Mouse (Mus musculus) left cerebral cortex, postnatal 4 days (tissue): ENCODE results near the gene Vwa1. TPM values are rescaled to one million over a fixed set of nuclear protein-coding genes. Genes with fewer than 3 reads are reported as not detected.

ENCODE experiments used
- DNase-seq: peaks from one replicate; pipeline ENCODE4 v3.0.0-alpha.2; 2022
- intact Hi-C: fragments of 180-260 bp; cut with DNase I; formaldehyde crosslinking; loops from one replicate; pipeline ENCODE4 v1.15.1; 2025
- total RNA-seq, 2 experiments: library from RNA; stranded (reverse); gene quantifications; 2 replicates each; pipeline ENCODE4 v1.2.3; 2021

The Vwa1 gene
- total RNA-seq, 2 experiments from 2014 or later: 15.6 to 16.4 TPM

DNA sequence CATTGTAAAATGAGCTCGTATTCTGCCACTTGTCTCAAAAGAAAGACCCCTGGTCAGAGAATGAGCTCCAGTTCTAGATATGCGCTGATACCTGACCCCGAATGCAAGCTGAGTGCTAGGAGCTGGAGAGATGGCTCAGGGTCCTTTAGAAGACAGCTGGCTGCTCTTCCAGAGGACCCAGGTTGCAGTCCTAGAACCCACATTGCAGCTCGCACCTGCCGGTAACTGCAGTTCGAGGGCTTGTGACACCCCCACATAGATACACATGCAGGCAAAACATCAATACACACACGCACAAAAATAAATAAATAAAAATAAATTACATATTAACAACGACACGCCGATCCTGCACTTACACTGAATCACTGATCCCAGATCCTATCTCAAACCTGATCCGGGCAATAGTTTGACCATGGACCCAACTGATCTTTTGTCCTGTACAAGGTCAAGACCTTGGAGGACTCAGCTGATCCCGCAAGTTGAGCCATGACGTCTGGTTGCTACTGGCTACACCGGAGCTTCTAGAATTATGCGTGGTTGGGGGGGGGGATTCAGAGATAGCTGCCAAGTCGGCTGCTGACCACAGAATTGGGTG is 9.1 kb upstream of the Vwa1 start:
- no peak for DNase-seq
- intact Hi-C loops: no loop called here

DNA sequence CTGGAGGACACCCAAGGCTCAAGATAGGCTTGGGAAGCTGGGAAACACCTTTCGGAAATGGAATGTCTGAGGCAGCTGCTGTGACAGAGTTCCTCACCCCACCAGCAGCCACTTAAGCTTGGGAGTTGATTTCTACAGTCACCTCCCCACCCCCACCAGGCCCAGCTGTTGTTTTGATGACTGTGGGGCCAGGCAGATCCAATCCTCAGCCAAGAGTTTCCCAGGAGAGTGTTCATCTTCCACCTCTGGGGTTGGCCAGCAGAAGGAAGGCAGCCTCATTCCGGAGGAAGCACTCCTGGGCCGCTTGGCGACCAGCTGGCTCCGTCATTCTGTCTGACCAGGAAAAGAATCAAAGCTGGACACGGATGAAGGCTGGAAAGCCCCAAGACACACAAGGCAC is 6.4 kb upstream of the Vwa1 start:
- DNase-seq: peak; percentile 52
- intact Hi-C loops: no loop called here

DNA sequence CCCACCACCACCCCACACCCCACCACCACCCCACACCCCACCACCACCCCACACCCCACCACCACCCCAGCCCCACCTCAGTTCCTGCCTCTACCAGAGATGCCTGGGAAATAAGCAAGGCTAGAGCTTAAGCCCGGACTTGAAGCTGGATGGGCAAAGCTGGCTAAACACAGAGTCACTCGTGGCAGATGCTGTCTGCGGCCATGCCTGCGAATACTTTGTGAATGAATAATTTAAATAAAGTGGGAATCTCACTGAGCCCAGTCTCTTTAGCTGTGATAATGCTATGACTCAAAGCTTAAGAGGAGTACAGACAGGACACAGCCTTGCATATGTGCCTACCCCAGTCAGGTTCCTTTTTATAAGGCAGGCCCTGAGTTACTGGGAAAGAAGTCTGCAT is 5.0 kb upstream of the Vwa1 start:
- no peak for DNase-seq
- intact Hi-C loops: no loop called here

GRCm38 (mm10) chr4:155777816-155778215 is 3.3 kb upstream of the Vwa1 start:
- DNase-seq: no peak
- intact Hi-C loops: no loop called here

- DNase-seq: no peak
- intact Hi-C loops: no loop called here
Observed at GRCm38 (mm10) chr4:155776704-155777335, 2.3 kb upstream of the Vwa1 start.

DNA sequence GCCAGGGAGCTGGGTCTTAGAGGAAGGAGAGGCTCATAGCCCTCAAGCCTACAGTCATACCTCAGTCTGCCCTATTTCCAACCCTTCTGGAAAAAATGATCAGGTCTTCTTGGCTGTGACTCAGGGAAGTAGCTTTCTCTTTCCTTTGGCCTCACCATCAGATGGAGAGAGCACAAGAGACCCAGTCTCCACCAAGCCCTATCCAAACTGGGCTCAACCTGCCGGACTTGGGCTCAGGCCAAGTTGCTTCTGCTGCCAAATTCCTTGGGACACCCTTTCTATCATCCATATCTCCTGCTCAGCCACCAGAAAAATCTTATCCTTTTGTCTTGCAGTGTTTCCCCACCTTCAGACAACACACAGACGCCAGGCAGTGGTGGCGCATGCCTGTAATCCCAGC is 1.4 kb upstream of the Vwa1 start:
- intact Hi-C loops: no loop called here
- DNase-seq: peak; percentile 35

DNA sequence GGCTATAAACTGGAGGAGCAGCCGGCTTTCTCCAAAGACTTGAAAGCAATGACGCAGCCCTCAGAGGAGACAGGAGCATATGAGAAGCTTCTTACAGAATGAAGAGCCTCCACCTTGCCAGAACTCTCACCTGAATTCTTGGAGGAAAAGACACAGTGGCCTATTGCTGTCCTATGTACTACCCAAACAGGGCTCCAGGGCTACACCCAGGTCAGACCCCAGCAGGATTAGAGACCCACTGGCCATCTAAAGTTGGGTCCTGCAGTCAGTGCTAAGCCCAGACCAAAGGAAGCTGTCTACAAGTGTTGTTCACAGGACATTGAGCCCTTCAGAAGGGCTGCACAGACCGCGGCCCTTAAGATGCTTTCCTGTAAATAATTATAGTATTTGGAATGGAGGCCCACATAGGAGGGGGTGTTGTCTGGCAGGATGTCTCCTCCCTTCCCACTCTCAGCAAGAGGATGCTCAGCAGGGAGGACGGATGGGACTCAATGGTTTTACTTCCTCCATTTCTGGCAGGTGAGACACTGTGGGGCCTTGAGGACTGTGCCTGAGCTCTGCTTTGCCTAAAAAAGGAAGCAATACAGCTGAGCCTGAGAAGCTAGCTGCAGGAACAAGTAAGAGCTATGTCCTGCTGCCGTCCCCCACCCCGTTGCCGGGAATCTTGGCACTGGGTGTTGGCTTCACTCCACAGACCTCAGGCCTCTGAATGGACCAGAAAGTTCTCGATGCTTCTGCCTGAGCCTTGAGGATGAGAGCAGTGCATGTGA is 658 bp upstream of the Vwa1 start:
- DNase-seq: peak; percentile 63
- intact Hi-C loops: no loop called here

GRCm38 (mm10) chr4:155773335-155774078 is 991 bp downstream of the Vwa1 start:
- intact Hi-C loops: no loop called here
- no peak for DNase-seq

- intact Hi-C loops: no loop called here
- DNase-seq: no peak
Observed at GRCm38 (mm10) chr4:155772786-155773185, 1.7 kb downstream of the Vwa1 start.

- DNase-seq: no peak
- intact Hi-C loops: no loop called here
Observed at GRCm38 (mm10) chr4:155771706-155772105, 2.8 kb downstream of the Vwa1 start.

GRCm38 (mm10) chr4:155770626-155771025 is 3.9 kb downstream of the Vwa1 start:
- intact Hi-C loops: no loop called here
- no peak for DNase-seq

- intact Hi-C loops: no loop called here
- peak; percentile 92 for DNase-seq
Observed at GRCm38 (mm10) chr4:155769880-155770512, 4.5 kb downstream of the Vwa1 start.

DNA sequence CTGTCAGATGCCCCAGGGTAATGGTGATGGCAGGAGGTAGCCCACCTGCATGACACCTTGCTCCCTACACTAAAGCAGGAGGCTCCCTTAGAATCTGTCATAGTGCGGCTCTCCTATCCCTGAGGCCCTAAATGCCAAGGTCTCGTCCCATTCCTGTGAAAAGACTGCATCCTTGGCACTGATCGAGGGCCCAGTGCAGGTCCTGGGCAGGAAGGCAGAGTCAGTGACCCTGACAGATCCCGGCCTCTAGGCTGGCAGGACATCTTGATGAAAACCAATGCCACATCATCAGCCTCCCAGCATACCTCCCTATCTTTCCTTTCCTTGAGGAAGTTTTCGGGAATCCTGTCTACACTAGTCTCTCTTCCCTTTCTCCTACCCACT is 5.0 kb downstream of the Vwa1 start:
- intact Hi-C loops: no loop called here
- no peak for DNase-seq

- no peak for DNase-seq
- intact Hi-C loops: no loop called here
Observed at GRCm38 (mm10) chr4:155762357-155762756, 12.1 kb downstream of the Vwa1 start.

DNA sequence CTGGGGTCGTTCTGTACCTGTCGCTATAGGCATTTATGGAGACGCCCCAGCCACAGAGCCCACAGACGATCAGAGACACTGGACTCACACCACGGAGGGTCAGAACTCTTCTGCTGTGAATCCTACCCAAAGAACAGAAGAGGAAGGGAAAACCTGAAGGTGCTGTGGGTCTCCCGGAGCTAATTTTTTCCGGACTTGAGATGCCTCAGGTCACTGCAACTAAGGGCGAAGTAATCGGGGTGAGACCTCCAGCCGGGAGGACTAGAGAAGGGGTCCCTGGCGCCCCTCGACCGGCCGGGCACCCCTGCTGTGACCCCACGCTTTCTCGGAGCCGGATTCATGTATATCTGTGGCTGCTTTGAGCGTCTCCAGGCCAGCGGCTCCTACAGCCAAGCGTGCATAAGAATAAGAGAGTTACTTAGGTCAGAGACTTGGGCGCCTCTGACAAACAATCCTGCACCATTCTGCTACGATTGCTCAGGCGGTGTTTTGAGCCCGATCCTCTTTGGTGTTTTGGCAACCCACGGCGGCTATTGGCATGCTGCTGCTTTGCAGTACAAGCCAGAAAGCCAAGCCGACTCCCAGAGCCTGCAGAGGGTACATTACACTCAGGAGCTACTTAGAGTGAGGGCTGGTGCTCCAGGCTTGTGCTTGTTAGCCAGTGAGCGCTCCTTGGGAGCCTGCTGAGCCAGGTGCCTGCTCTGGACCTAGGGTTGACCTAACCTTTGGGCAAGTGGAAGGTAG is 13.0 kb downstream of the Vwa1 start:
- no peak for DNase-seq
- intact Hi-C loops: no loop called here

DNA sequence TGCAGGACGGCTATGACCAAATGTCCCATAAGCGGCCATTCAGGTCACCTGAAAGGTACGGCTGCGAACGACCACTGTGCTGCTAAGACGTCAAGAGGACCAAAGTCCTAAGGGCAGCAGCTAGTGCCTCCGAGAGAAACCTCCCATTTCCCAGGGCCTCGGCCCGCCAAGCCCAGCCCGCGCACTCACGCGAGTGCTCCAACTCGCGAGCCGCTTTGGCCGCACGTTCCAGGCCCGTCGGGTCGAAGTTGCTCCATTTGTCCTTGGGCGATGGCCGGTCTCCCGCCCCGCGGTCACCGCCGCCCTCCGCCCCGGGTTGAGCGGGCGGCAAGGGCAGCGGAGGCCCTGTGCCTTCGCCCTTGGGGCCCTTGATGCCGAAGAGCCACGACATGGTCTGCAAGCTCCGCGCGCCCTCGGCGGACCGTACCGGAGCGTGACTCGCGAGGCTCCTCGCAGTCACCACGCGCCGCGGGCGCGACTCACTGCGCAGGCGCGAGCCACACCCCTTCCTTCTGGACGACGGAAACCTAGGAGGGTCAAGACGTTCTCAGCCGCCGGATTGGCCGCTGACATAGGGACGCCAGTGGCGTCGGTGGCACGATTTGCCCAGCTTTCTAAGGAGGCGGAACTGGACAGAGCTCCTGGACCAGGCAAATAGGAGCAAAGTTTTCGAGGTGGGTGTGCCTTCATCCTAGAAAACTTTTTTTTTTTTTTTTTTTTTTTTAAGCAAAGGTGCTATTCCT is 13.7 kb downstream of the Vwa1 start, which contains the start of gene Atad3a:
TSS of gene Atad3a (minus strand) at position 481 of the 743 bp plus-strand sequence.
- DNase-seq: peak; percentile 98
- intact Hi-C loops: no loop called here

GRCm38 (mm10) chr4:155759862-155760612 is 14.5 kb downstream of the Vwa1 start:
- intact Hi-C loops: no loop called here
- peak; percentile 24 for DNase-seq

DNA sequence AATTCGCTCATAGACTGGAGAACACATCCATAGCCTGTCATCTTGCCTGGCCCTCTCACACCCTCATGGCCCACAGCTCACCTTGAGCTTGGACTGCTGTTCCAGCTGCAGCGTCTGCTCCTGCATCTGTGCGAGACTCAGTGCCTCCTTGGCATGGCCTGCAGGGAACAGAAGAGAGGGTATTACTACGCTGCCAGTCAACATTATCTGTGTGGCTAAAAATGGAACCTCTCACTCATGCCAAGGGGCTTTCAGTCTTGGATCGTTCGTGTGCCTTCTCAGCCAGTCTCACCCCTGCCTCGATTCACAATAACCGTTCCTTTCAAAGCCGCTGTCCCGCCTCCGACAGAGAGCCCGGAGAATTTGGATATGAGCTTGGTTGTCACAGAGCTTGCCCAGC is 17.5 kb downstream of the Vwa1 start:
- intact Hi-C loops: no loop called here
- no peak for DNase-seq
